Mouse (Mus musculus) thymus, adult 2 months (tissue): ENCODE data around the gene Kitl.

Source experiments
- CTCF ChIP-seq: fragments of 200-500 bp; IDR thresholded peaks from 2 replicates; pipeline ENCODE4 v1.5.1; 2012; ENCODE audit warnings: mild to moderate bottlenecking, control low read depth, low read length, moderate library complexity, borderline replicate concordance; ENCODE audit not compliant: control insufficient read depth, poor library complexity, insufficient read depth; ENCODE audit errors: extremely low read depth
- POLR2A ChIP-seq: fragments of 200-500 bp; IDR thresholded peaks from 2 replicates; pipeline ENCODE4 v1.6.1; 2012; ENCODE audit warnings: mild to moderate bottlenecking, low read length, control low read depth, moderate library complexity; ENCODE audit not compliant: control insufficient read depth, poor library complexity, insufficient read depth; ENCODE audit errors: extremely low read depth

DNA sequence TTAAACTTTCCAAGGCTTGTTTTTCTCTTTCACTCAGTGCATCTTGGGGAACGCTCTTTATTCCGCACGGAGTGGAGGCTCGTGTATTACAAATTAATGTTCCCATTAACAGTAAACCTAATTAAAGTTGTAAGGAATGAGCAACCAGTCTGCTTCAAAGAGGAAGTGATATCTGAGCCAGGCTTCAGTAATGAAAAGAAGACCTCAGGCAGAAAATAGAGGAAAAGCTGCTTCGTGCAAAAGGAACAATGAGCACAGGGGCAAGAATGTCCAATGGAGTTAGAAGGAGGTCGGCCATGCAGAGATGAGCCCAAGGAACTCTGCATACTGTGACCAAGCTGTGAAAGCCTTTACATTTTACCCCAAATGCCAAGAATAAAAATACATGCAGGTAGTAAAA is 5.7 kb upstream of the Kitl start:
- TF ChIP-seq CTCF (no peak), POLR2A (no peak)
